8 mouse cellular contexts compared by ENCODE assay signal in genomic region chr16:84825009-84825408, GRCm38 (mm10). TPM values are rescaled to one million over a fixed set of nuclear protein-coding genes. Genes with fewer than 3 reads are reported as not detected.
DNase-seq lines count a peak whose midpoint lies in the region; ATAC-seq lines count a peak whose summit lies in the region.

No protein-coding gene starts in this region.

- no peaks in the 10 kb centered on the region for H3K27me3 ChIP-seq in midbrain, embryonic 13.5 days
- no peaks in the 10 kb centered on the region for H3K27me3 ChIP-seq in midbrain, embryonic 11.5 days (ENCODE audit: control insufficient read depth, insufficient read depth, low read length)
- no peaks in the 10 kb centered on the region for H3K27me3 ChIP-seq in kidney, embryonic 16.5 days (ENCODE audit: insufficient read depth, low read length)

- H3K9me3 ChIP-seq in midbrain, embryonic 13.5 days, result no peaks in the 10 kb centered on the region
- H3K9me3 ChIP-seq in midbrain, embryonic 11.5 days (ENCODE audit: control insufficient read depth, low read length), result no peaks in the 10 kb centered on the region
- no peaks in the 10 kb centered on the region for H3K9me3 ChIP-seq in kidney, embryonic 16.5 days (ENCODE audit: low read length)

- H3K9ac ChIP-seq in midbrain, embryonic 13.5 days (replicated peaks), result no peak overlapping the region
- no peak overlapping the region for H3K9ac ChIP-seq in midbrain, embryonic 11.5 days (ENCODE audit: low read length)
- no peak overlapping the region for H3K9ac ChIP-seq in kidney, embryonic 16.5 days (replicated peaks; ENCODE audit: low read length)

- 82% methylated on average over 6 of the region's 6 CpGs for WGBS in midbrain, embryonic 13.5 days
- WGBS in midbrain, embryonic 11.5 days, result 85% methylated on average over 6 of the region's 6 CpGs
- 74% methylated on average over 6 of the region's 6 CpGs for WGBS in kidney, embryonic 16.5 days

- H3K4me3 ChIP-seq in midbrain, embryonic 13.5 days (replicated peaks), result no peak overlapping the region
- H3K4me3 ChIP-seq in midbrain, embryonic 11.5 days (ENCODE audit: low read depth, low read length), result no peak overlapping the region
- no peak overlapping the region for H3K4me3 ChIP-seq in kidney, embryonic 16.5 days (ENCODE audit: low read length)

- DNase-seq in midbrain, embryonic 11.5 days (ENCODE audit: low spot score, missing footprints), result no peak
- DNase-seq in gastrocnemius, adult 18-20 months (ENCODE audit: low spot score), result peak; percentile 43
- peak; percentile 64 for DNase-seq in skeletal muscle tissue, adult 2 months (ENCODE audit: low read depth, low spot score)
- DNase-seq in embryo, embryonic 10.5 days (ENCODE audit: low spot score), result no peak
- no peak for DNase-seq in cerebellum, adult 8-10 months
- no peak for DNase-seq in thymus, adult 18-20 months

- no peak overlapping the region for H3K27ac ChIP-seq in midbrain, embryonic 13.5 days
- H3K27ac ChIP-seq in midbrain, embryonic 11.5 days (ENCODE audit: low read depth, low read length), result no peak overlapping the region
- H3K27ac ChIP-seq in kidney, embryonic 16.5 days (ENCODE audit: low read length), result peak overlapping the region; percentile 31; the same call in 1 of the 2 replicates

- no peak overlapping the region for H3K4me2 ChIP-seq in midbrain, embryonic 13.5 days (replicated peaks)
- H3K4me2 ChIP-seq in midbrain, embryonic 11.5 days, result no peak overlapping the region
- no peak overlapping the region for H3K4me2 ChIP-seq in kidney, embryonic 16.5 days (replicated peaks; ENCODE audit: low read depth, low read length)

- peak; percentile 56; the same call in 1 of the 2 replicates for ATAC-seq in midbrain, embryonic 13.5 days
- no peak for ATAC-seq in midbrain, embryonic 11.5 days (ENCODE audit: low FRiP score)
- peak; percentile 76; the same call in 1 of the 2 replicates for ATAC-seq in kidney, embryonic 16.5 days (ENCODE audit: low FRiP score, low TSS enrichment)

- H3K4me1 ChIP-seq in midbrain, embryonic 13.5 days (replicated peaks), result no peaks in the 10 kb centered on the region
- no peaks in the 10 kb centered on the region for H3K4me1 ChIP-seq in midbrain, embryonic 11.5 days (ENCODE audit: control insufficient read depth, insufficient read depth, low read length)
- H3K4me1 ChIP-seq in kidney, embryonic 16.5 days (ENCODE audit: insufficient read depth, low read length), result no peaks in the 10 kb centered on the region

- H3K36me3 ChIP-seq in midbrain, embryonic 13.5 days, result peaks cover 81% of the 10 kb centered on the region
- peaks cover 6% of the 10 kb centered on the region; the same call in 1 of the 2 replicates for H3K36me3 ChIP-seq in midbrain, embryonic 11.5 days (ENCODE audit: control insufficient read depth, insufficient read depth, low read length)
- peaks cover 62% of the 10 kb centered on the region for H3K36me3 ChIP-seq in kidney, embryonic 16.5 days (ENCODE audit: insufficient read depth, low read length)

RNA-seq across cellular contexts. Expression of gene Gabpa, which starts 9.7 kb away (rescaled TPM):
- 22.8 and 23.4 TPM in 2 replicates for polyA plus RNA-seq in midbrain, embryonic 13.5 days (2015; fragmentation: Nextera tagmentation; extraction: Ambion mirVana)
- 41.2 and 45.1 TPM in 2 replicates for polyA plus RNA-seq in midbrain, embryonic 11.5 days (2014; fragmentation: Nextera tagmentation; extraction: Ambion mirVana)
- 10 to 100 TPM; 25.5 to 30.0 TPM for total RNA-seq in gastrocnemius, adult 18-20 months (2021)
- polyA plus RNA-seq in kidney, embryonic 16.5 days (2015; fragmentation: Nextera tagmentation; extraction: Ambion mirVana), result 39.1 and 39.3 TPM in 2 replicates

RNA-seq across cellular contexts. Expression of gene Atp5j, which starts 10.4 kb away (rescaled TPM):
- polyA plus RNA-seq in midbrain, embryonic 13.5 days (2015; fragmentation: Nextera tagmentation; extraction: Ambion mirVana), result 827 and 861 TPM in 2 replicates
- polyA plus RNA-seq in midbrain, embryonic 11.5 days (2014; fragmentation: Nextera tagmentation; extraction: Ambion mirVana), result 778 and 822 TPM in 2 replicates
- total RNA-seq in gastrocnemius, adult 18-20 months (2021), result 1,000 to 10,000 TPM; 1,092 to 1,176 TPM
- polyA plus RNA-seq in kidney, embryonic 16.5 days (2015; fragmentation: Nextera tagmentation; extraction: Ambion mirVana), result 992 and 993 TPM in 2 replicates

RNA-seq across cellular contexts. Expression of gene Jam2, which starts 51.1 kb away (rescaled TPM):
- polyA plus RNA-seq in midbrain, embryonic 13.5 days (2015; fragmentation: Nextera tagmentation; extraction: Ambion mirVana), result 40.7 and 44.1 TPM in 2 replicates
- 95.1 and 102 TPM in 2 replicates for polyA plus RNA-seq in midbrain, embryonic 11.5 days (2014; fragmentation: Nextera tagmentation; extraction: Ambion mirVana)
- total RNA-seq in gastrocnemius, adult 18-20 months (2021), result 10 to 100 TPM; 12.2 to 19.0 TPM
- polyA plus RNA-seq in kidney, embryonic 16.5 days (2015; fragmentation: Nextera tagmentation; extraction: Ambion mirVana), result 4.5 and 5.2 TPM in 2 replicates

Comparison
In these comparisons a context has a peak if more than half of its experiments do, and no peak if none do; other contexts are left out.
1. DNase-seq: peak in gastrocnemius, adult 18-20 months (single experiment) and skeletal muscle tissue, adult 2 months (single experiment); none in midbrain, embryonic 11.5 days (single experiment), embryo, embryonic 10.5 days (single experiment), cerebellum, adult 8-10 months (single experiment) and thymus, adult 18-20 months (0 of 2).